Mouse (Mus musculus): ENCODE measurements around the gene Copg2. TPM values are rescaled to one million over a fixed set of nuclear protein-coding genes. Genes with fewer than 3 reads are reported as not detected.

The Copg2 gene
- polyA plus RNA-seq, 1 experiment, result 13.3 TPM

DNA sequence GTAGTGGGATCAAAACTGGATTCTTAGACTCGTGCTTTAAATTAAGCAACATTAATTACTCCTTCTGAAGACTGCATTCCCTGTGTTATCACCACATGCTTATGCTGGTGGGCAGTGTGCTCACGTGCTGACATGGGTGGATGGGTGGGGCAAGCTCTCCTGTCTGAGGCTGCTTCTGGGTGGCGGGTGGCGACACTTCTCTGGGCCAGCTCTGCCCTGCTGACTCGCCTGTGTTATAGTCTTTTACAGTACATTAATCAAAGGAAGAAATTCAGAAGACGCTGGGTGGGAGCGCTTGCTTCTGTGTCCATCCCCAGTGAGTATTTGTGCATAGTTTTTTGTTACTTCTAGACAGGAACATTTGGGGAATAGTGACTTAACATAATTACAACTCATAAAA, 151.0 kb downstream of the Copg2 start:
- Histone ChIP-seq H3K27ac (ENCODE audit: control insufficient read depth, insufficient read depth, low read length) (no peak overlapping the region), H3K36me3 (ENCODE audit: control insufficient read depth, insufficient read depth, low read length) (peaks cover 17% of the 10 kb centered on the region), H3K4me3 (ENCODE audit: control insufficient read depth, insufficient read depth, low read length) (no peak overlapping the region), H3K27me3 (ENCODE audit: control insufficient read depth, insufficient read depth, low read length) (no peaks in the 10 kb centered on the region), H3K4me1 (replicated peaks; ENCODE audit: control insufficient read depth, insufficient read depth, low read length) (no peaks in the 10 kb centered on the region)
- 92% methylated on average over 7 of the region's 7 CpGs for WGBS
- DNase-seq, result no peak
- TF ChIP-seq POLR2A (IDR thresholded peaks at IDR 0.05; ENCODE audit: control insufficient read depth, extremely low read depth, insufficient read depth, low read length, poor library complexity) (no peak), CTCF (IDR thresholded peaks at IDR 0.05; ENCODE audit: borderline replicate concordance, control insufficient read depth, extremely low read depth, insufficient read depth, low read length, poor library complexity) (no peak)

DNA sequence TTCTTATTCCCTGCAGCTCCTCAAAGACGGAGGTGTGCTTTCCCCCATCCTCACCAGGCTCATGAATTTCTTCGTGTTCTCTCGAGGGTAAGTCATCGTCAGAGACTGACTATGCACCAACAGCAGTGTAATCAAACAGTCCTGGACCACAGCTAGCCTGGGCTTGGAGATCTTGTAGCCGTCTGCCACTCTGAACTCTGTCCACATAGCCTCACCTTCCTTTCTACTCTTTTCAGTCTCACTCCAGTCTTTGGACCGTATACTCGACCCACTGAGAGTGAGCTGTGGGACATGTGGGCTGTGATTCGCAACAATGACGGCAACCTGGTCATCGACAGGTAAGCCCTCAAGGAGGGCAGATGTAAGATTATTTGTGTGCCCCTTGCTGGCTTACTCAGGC, 151.7 kb downstream of the Copg2 start:
- H3K27ac ChIP-seq (ENCODE audit: control insufficient read depth, insufficient read depth, low read length), result no peak overlapping the region
- H3K4me1 ChIP-seq (replicated peaks; ENCODE audit: control insufficient read depth, insufficient read depth, low read length), result no peaks in the 10 kb centered on the region
- 95% methylated on average over 10 of the region's 10 CpGs for WGBS
- no peaks in the 10 kb centered on the region for H3K27me3 ChIP-seq (ENCODE audit: control insufficient read depth, insufficient read depth, low read length)
- H3K4me3 ChIP-seq (ENCODE audit: control insufficient read depth, insufficient read depth, low read length), result no peak overlapping the region
- H3K36me3 ChIP-seq (ENCODE audit: control insufficient read depth, insufficient read depth, low read length), result peaks cover 16% of the 10 kb centered on the region
- TF ChIP-seq CTCF (IDR thresholded peaks at IDR 0.05; ENCODE audit: borderline replicate concordance, control insufficient read depth, extremely low read depth, insufficient read depth, low read length, poor library complexity), result no peak
- no peak for DNase-seq

DNA sequence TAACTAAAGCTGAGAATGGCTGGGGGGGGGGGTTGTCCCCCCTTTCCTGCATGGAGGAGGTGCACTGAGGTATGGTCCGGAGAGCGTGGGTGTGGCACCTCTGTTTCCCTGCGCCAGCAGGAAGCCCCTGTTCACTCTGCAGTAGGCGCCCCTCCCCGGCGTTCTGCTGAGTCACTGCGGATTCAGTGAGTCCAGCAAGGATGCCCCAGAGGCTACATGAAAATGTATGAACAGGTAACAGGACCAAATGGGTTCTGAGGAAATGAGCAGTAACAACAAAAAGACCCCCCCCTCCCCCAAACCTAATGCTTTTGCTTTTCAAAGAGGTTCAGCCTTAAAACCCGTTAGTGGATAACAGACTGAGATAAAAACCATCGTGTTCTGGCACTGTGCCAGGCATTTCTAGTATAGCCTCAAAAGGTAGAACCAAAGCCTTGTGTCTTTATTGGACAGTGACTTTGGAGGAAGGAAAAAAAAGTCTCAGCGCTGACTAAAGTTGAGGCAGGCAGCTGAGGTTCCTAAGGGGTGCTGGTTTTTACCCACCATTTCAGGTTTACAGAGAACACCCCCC, 157.3 kb downstream of the Copg2 start:
- Histone ChIP-seq H3K4me1 (replicated peaks; ENCODE audit: control insufficient read depth, insufficient read depth, low read length) (no peaks in the 10 kb centered on the region; the same call in 1 of the 2 replicates), H3K4me3 (ENCODE audit: control insufficient read depth, insufficient read depth, low read length) (no peak overlapping the region), H3K27ac (ENCODE audit: control insufficient read depth, insufficient read depth, low read length) (no peak overlapping the region), H3K36me3 (ENCODE audit: control insufficient read depth, insufficient read depth, low read length) (no peaks in the 10 kb centered on the region), H3K27me3 (ENCODE audit: control insufficient read depth, insufficient read depth, low read length) (peaks cover 9% of the 10 kb centered on the region; the same call in 1 of the 2 replicates)
- WGBS, result 50% methylated on average over 10 of the region's 10 CpGs
- TF ChIP-seq CTCF (IDR thresholded peaks at IDR 0.05; ENCODE audit: borderline replicate concordance, control insufficient read depth, extremely low read depth, insufficient read depth, low read length, poor library complexity) (no peak), POLR2A (IDR thresholded peaks at IDR 0.05; ENCODE audit: control insufficient read depth, extremely low read depth, insufficient read depth, low read length, poor library complexity) (no peak)
- no peak for DNase-seq

DNA sequence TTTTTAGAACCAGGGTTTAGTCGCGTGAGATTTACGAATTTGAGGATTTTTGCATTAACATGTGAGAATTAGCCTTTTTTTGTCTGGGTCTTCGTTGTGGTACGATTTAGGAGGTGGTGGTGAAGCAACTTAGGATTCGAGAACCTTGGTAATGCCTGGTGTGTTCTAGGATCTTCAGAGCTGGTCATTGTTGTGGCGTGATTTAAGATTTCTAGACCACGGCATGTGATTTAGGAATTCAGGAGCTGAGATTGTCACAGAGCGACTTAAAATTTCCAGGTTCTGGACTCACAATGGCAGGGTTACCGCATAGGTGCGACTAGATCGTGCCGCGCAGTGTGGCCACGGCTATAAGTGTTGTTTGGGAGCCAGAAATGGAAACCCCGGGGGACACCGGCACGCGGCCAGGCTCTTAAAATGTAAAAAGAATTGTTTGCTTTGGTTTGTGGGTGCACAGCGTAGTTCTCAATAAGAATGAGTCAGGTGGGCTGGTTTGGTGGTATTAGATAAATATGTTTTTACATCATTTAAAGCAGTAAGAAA, 158.1 kb downstream of the Copg2 start:
- Histone ChIP-seq H3K4me1 (replicated peaks; ENCODE audit: control insufficient read depth, insufficient read depth, low read length) (no peaks in the 10 kb centered on the region; the same call in 1 of the 2 replicates), H3K4me3 (ENCODE audit: control insufficient read depth, insufficient read depth, low read length) (no peak overlapping the region), H3K27ac (ENCODE audit: control insufficient read depth, insufficient read depth, low read length) (no peak overlapping the region), H3K27me3 (ENCODE audit: control insufficient read depth, insufficient read depth, low read length) (peaks cover 9% of the 10 kb centered on the region; the same call in 1 of the 2 replicates), H3K36me3 (ENCODE audit: control insufficient read depth, insufficient read depth, low read length) (no peaks in the 10 kb centered on the region)
- DNase-seq, result no peak
- TF ChIP-seq CTCF (IDR thresholded peaks at IDR 0.05; ENCODE audit: borderline replicate concordance, control insufficient read depth, extremely low read depth, insufficient read depth, low read length, poor library complexity), result no peak
- no peak for TF ChIP-seq POLR2A (IDR thresholded peaks at IDR 0.05; ENCODE audit: control insufficient read depth, extremely low read depth, insufficient read depth, low read length, poor library complexity)
- WGBS, result 49% methylated on average over 20 of the region's 20 CpGs

DNA sequence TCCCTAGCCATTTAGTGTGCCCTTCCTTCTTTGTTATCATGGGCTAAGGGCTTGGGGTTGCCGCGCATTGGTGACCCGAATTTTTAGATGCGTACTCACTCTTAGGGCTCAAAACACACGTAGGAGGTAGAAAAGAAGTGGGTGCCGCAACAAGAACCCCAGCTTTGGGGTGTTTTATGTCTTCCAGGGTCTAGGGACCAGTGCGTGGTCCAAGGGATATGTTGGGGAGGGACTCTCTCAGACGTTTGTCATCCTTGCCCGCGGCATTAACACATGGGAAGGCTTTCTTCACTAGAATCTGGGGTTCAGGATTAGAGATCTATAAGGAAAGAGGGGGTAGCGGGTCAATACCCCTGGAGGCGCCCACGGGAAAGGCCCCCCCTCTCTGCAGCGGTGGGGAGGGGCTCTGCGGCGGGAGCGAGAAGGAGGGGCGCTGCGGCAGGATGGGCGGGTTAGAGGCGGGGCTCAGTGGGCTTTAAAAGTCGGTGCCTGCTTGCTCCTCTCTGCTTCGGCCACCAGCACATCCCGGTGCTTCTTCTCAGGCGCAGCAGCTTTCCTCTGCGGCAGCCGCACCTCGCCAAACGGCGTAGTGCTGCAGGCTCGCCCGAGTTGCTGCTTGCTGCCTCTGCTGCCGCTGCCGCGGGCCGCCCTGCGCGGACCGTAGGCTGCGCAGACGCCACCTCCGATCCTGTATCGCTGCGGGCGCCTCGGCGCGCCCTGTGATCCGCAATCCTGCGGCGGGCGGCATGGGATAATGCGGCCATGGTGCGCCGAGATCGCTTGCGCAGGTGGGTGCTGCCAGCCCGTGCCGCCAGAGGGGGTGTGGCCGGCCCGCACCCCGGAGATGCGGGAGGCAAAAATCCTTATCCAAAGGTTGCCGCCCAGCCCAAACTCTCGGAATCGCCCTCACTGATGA, 158.8 kb downstream of the Copg2 start:
- TF ChIP-seq POLR2A (IDR thresholded peaks at IDR 0.05; ENCODE audit: control insufficient read depth, extremely low read depth, insufficient read depth, low read length, poor library complexity), result no peak
- no peak for TF ChIP-seq CTCF (IDR thresholded peaks at IDR 0.05; ENCODE audit: borderline replicate concordance, control insufficient read depth, extremely low read depth, insufficient read depth, low read length, poor library complexity)
- peak; percentile 27 for DNase-seq
- 42% methylated on average over 66 of the region's 66 CpGs for WGBS

DNA sequence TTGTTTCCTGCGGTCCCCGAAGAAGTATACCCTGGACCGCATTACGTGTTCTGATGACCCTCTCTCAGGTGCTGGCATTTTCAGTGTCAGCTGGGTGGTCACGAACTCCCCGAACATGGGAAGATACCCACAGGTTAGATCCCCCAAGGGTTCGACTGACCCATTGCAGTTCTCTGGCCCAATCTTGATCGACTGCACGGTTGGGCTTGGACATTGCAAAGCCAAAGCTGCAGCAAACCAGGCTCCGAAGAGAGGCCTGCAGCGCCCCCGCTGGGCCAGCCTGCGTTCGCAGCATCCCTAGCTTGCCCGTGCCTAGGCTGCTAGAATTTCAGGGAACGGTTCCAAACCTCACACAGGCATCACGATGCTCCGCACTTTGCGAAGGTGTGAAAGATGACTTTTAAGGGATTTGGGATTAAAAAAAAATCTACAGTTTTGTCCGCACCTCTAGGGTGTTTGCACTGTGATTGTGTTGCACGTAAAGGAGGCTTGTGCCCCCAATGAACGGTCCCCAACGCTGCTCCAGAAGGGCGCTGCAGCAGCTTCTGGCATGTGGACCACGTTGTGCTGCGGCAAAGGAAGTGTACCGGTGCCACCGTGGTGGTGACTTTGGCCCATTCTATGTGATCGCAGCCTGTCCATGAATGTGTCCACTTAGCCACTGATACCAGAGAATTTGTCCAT, 159.6 kb downstream of the Copg2 start:
- H3K4me3 ChIP-seq (ENCODE audit: control insufficient read depth, insufficient read depth, low read length), result no peak overlapping the region
- no peak for DNase-seq
- TF ChIP-seq POLR2A (IDR thresholded peaks at IDR 0.05; ENCODE audit: control insufficient read depth, extremely low read depth, insufficient read depth, low read length, poor library complexity), result no peak
- TF ChIP-seq CTCF (IDR thresholded peaks at IDR 0.05; ENCODE audit: borderline replicate concordance, control insufficient read depth, extremely low read depth, insufficient read depth, low read length, poor library complexity), result no peak
- H3K4me1 ChIP-seq (replicated peaks; ENCODE audit: control insufficient read depth, insufficient read depth, low read length), result no peaks in the 10 kb centered on the region; the same call in 1 of the 2 replicates
- no peak overlapping the region for H3K27ac ChIP-seq (ENCODE audit: control insufficient read depth, insufficient read depth, low read length)
- peaks cover 11% of the 10 kb centered on the region; the same call in 1 of the 2 replicates for H3K27me3 ChIP-seq (ENCODE audit: control insufficient read depth, insufficient read depth, low read length)
- 54% methylated on average over 29 of the region's 29 CpGs for WGBS
- H3K36me3 ChIP-seq (ENCODE audit: control insufficient read depth, insufficient read depth, low read length), result no peaks in the 10 kb centered on the region

More for the DNA sequence above, 158.8 kb downstream of the Copg2 start:
- Histone ChIP-seq H3K4me1 (replicated peaks; ENCODE audit: control insufficient read depth, insufficient read depth, low read length) (no peaks in the 10 kb centered on the region; the same call in 1 of the 2 replicates), H3K27ac (ENCODE audit: control insufficient read depth, insufficient read depth, low read length) (no peak overlapping the region), H3K27me3 (ENCODE audit: control insufficient read depth, insufficient read depth, low read length) (peaks cover 11% of the 10 kb centered on the region; the same call in 1 of the 2 replicates), H3K4me3 (ENCODE audit: control insufficient read depth, insufficient read depth, low read length) (peak overlapping the region; percentile 40), H3K36me3 (ENCODE audit: control insufficient read depth, insufficient read depth, low read length) (no peaks in the 10 kb centered on the region)
